Mouse (Mus musculus) megakaryocyte, embryonic 14.5 days (primary cell): ENCODE results near the gene BC037034.

Experiments used
- FLI1 ChIP-seq: IDR thresholded peaks from 2 replicates; pipeline ENCODE4 v1.6.1; 2012; ENCODE audit warnings: low read length, inconsistent platforms, mixed read lengths
- GATA1 ChIP-seq: IDR thresholded peaks from 3 replicates; pipeline ENCODE4 v1.6.1; 2012; ENCODE audit warnings: mixed read lengths, low read length, inconsistent platforms, borderline replicate concordance

DNA sequence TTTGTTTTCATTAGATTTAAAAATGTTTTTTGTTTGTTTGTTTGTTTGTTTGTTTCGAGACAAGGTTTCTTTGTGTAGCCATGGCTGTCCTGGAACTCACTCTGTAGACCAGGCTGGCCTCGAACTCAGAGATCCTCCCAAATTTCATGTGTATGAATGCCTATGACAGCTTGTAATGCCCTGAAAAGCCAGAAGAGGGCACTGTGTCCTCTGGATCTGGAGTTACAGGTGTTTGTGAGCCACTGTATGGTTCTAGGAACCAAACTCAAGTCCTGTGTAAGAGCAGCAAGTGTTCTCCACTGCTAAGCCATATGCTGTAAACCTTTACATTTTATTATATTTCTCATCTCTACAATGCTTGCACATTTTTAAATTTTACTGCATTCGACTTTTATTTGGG is 24.0 kb upstream of the BC037034 start:
- TF ChIP-seq GATA1 = no peak
- TF ChIP-seq FLI1 = no peak
